Mouse (Mus musculus): ENCODE measurements around the gene Rps9. TPM values are rescaled to one million over a fixed set of nuclear protein-coding genes. Genes with fewer than 3 reads are reported as not detected.
"Not testable (repeated sequence)": the region's sequence is repeated elsewhere in the genome, so short reads cannot be mapped to it uniquely, and the experiment has no call there.

The Rps9 gene
- total RNA-seq, 2 experiments from 2014 or later: 230 to 418 TPM

DNA sequence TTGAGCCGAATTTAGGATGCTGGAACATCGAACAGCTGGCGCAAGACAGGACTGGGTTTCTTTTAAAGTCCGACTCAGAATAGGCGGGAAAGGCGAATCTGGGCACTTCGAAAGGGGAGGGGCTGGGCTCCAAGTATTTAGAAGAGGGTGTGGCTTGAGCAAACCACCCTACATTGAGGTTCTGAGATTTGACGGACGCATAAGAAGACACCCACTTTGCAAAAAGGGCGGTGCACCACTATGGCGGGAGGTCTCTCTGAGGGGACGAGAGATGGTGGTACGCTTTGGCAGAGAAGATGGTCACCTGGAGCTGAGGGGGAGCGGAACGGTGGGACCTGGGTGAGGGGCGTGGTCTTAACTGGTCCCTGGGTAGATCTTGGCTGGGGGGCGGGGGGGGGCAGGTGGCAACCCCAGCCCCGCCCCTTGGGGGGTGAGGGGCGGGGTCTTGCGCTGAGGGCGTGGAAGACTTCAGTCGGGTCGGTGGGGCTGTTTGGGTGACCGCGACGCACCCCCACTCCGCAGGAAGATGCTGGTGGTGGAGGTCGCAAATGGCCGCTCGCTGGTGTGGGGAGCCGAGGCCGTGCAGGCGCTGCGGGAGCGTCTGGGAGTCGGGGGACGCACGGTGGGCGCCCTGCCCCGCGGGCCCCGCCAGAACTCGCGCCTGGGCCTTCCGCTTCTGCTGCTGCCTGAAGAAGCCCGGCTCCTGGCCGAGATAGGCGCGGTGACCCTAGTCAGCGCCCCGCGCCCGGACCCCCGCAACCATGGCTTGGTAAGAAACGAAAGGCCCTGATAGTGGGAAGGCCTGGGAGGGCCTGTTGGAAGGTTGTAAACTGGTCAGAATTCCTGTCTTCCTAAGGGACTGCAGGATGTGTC lies 9.5 kb upstream of the Rps9 start:
- ATAC-seq (replicated peaks; ENCODE audit: low FRiP score, poor library complexity, severe bottlenecking): no peak

DNA sequence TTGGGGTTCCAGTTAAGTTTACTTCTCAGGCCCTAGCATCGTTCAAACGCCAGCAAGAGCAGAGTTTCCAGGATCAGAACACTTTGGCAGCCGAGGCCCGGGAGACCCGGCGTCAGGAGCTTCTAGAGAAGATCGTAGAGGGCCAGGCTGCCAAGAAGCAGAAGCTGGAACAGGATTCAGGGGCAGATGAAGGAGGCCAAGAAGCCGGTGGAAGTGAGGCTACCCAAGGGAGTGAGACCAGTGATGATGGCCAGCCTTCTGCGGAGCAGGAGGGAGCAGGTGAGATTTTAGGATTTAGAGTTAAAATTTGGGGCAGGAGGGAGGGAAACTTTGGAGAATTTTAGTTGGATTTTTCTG lies 8.9 kb upstream of the Rps9 start:
- ATAC-seq (replicated peaks; ENCODE audit: low FRiP score, poor library complexity, severe bottlenecking): not testable (repeated sequence)

DNA sequence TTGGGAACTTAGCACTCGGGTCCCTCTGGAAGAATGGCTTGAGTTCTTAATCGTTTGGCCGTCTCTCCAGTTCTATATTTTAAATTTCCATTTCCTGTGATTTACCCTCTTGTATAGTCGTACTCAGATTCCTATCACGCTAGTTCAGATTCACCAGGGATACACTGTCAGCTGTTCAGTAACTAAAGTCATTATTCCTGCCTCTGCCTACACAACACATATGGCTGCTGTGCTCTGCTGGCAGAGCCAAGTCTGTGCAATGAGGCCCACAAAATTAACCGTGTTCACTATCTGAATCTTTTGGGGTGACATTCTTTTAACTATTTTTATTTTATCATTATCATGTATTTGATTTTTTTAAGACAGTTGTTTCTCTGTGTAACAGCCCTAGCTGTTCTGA lies 5.3 kb upstream of the Rps9 start:
- ATAC-seq (replicated peaks; ENCODE audit: low FRiP score, poor library complexity, severe bottlenecking): no peak

DNA sequence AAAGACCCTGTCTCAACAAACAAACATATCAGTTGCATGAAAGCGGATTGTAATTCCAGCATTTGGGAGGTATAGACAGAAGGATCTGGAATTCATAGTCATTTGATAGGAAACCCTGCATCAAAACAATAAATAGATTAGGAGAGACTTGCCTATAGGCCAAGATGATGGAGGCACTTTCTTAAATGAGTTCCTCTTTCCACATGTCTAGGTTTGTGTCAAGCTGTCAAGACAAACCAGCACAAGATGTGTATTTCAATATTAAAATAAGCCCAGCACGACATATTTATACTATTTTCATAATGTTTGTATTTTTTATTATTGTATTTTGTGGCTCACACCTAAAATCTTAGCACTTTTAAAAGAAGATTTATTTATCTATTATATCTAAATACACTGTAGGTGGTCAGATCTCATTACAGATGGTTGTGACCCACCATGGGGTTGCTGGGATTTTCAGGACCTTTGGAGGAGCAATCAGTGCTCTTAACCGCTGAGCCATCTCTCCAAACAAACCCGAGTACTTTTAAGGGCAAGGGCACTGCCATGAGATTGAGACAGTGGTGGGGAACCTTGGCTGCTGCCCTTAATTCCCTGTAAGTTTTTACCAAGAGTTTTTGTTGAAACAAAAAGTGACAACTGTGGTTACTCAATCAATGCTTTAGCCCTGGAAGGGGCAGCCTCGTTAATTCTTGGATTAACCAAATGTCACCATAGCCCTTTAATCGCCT lies 480 bp upstream of the Rps9 start:
- ATAC-seq (replicated peaks; ENCODE audit: low FRiP score, poor library complexity, severe bottlenecking): peak; percentile 17

DNA sequence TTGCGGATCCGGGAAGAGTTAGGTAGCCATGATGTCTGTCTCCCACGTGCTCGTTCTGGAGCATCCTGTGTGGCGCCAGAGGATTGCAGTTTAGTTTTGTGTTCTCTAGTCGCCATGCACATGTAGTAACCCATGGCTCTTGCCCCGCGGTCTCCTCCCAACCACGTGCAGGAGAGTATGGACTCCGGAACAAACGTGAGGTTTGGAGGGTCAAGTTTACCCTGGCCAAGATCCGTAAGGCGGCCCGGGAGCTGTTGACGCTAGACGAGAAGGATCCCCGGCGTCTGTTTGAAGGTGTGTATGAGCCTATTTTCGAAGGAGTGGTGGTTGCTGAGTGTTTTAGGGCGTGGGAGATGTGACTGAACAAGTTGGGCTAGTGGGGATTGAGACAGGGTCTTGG lies 682 bp downstream of the Rps9 start:
- ATAC-seq (replicated peaks; ENCODE audit: low FRiP score, poor library complexity, severe bottlenecking): peak; percentile 67

DNA sequence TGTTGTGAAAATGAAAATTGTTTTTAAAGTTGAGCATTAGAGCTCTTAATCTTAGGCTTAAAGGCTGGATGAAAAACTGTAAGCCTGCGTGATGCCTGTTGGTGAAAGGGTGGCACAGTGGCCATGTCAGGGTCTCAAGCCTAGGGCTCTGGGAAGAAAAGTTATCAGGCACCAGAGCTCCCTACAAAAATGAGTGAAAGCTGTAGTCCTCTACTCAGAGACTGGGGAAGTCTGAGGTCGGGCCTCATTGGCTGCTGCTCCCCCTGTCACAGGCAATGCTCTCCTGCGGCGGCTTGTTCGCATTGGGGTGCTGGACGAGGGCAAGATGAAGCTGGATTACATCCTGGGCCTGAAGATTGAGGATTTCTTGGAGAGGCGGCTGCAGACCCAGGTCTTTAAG lies 1.7 kb downstream of the Rps9 start:
- ATAC-seq (replicated peaks; ENCODE audit: low FRiP score, poor library complexity, severe bottlenecking): not testable (repeated sequence)

DNA sequence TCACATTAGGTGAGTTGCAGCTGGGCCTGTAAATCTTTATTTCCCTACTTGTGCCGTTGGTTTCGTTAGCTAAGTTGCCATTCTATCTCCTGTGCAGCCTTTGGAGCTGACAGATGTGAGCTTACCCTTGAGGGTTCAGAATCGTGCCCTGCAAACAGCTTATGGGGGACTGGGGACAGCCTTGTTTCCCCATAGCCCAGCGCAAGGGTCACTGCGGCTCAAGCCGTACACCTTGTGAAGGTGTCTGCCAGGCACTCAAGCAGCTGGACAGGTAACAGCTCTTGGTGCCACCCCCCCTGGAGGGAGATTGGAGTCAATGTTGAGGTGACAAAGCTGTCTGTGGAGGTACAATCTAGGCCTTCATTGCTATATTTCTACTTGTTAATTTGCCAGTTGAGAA lies 2.1 kb downstream of the Rps9 start:
- ATAC-seq (replicated peaks; ENCODE audit: low FRiP score, poor library complexity, severe bottlenecking): no peak

DNA sequence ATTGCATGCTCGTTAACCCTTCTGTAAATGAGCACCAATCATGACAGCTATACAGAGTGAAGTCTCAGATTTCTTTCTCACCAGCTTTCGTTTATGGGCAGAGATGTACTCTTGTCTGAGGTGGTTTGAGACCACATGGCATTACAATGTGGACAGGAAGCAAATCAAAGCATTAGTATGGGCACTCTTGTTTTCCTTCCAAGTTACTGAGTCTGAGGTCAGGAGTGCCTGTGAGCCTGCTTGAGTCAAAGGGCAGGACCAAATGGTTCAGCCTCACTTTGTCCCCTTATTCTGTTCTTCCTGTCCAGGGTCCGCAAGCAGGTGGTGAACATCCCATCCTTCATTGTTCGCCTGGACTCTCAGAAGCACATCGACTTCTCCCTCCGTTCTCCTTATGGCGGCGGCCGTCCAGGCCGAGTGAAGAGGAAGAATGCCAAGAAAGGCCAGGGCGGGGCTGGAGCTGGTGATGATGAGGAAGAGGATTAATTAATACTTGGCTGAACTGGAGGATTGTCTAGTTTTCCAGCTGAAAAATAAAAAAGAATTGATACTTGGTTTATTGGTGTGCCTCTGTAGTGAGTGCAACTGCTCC lies 2.6 kb downstream of the Rps9 start:
- no peak for ATAC-seq (replicated peaks; ENCODE audit: low FRiP score, poor library complexity, severe bottlenecking)

DNA sequence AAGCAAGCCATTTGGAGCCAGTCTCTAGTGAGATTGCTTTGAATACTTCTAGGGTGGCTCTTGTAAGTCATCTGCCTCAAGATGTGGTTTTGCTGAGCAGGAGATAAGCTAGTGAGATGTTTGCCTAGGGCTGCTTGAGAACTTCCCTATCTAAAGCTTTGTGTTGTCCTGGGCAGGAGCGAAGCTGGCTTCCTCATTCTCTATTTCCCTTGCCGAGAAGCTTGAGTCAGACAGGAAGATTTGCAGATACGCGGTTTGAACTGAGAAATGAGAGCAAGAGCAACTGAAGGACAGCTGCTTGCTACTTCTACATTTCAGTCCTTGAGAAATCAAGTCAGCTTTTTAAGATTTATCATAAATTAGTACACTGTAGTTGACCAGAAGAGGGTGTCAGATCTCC lies 3.2 kb downstream of the Rps9 start:
- ATAC-seq (replicated peaks; ENCODE audit: low FRiP score, poor library complexity, severe bottlenecking): no peak

DNA sequence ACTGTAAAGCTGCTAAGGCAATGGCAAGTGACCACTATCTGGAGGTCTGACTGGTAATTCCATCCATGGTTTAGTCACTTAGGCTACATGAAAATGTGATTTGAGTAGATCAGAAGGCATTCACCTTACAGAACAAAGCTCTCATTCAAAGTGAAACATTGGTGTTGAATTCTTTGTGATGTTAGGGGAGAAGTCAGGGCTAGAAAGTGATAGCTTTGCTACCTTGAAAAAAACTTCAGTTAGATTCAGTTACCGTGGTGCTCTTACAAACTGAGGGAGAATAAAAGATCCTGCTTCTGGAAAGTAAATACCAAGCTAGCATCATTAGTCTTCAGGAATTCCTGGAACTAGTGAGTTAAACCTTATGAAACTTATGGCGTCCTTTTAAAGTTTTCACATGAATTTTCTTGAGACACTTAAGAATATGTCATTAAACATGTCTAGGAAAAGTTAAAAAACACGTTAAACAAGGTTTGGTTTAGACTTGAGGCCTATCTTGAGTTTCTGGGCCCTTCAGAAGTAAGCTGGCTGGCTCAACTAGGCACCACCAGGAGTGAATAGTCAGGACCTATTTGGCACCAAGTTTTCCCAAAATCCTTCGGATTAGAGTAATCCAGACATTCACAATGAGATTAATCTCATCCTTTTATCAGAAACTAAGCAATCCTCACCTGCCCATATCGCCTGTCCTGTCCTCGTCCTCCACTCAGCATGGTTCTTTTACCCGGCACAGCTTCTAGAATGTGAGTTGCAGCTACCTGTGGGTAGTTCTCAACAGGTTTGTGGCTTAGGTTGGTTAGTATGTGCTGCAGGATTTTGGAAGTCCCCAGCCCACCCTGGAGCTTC lies 4.0 kb downstream of the Rps9 start:
- ATAC-seq (replicated peaks; ENCODE audit: low FRiP score, poor library complexity, severe bottlenecking): no peak

DNA sequence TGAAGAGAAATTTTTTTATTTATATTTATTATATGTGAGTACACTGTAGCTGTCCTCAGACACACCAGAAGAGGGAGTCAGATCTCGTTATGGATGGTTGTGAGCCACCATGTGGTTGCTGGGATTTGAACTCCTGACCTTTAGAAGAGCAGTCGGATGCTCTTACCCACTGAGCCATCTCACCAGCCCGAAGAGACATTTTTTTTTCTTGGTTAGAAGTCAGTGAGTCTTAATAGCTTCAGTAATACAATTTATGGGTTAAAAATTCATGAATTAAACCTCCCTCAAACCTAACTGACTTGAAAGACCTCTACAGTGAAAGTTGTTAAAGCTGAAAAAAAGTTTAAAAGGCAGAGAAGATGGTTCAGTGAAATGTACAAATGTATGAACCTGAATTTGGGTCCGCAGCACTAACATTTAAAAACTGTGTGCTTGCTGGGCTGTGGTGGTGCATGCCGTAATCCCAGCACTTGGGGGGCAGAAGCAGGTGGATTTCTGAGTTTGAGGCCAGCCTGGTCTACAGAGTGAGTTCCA lies 4.7 kb downstream of the Rps9 start:
- not testable (repeated sequence) for ATAC-seq (replicated peaks; ENCODE audit: low FRiP score, poor library complexity, severe bottlenecking)

DNA sequence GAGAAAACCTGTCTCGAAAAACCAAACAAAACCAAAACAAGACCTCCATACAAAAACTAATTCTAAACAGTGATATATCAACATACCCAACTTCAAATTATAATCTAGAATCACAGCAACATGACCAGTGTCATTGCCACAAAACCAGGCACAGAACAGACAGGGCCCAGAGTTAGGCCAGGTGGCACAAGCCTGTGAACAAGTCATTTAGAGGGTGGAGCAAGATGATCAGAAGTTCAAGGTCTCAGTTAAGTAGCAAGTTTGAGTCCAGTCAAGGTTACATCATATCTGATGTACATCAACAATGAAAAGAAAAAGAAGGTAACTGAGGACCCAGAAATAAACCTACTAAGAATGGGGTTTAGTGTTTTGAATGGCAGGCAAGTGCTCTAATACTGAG lies 5.2 kb downstream of the Rps9 start:
- ATAC-seq (replicated peaks; ENCODE audit: low FRiP score, poor library complexity, severe bottlenecking): no peak

DNA sequence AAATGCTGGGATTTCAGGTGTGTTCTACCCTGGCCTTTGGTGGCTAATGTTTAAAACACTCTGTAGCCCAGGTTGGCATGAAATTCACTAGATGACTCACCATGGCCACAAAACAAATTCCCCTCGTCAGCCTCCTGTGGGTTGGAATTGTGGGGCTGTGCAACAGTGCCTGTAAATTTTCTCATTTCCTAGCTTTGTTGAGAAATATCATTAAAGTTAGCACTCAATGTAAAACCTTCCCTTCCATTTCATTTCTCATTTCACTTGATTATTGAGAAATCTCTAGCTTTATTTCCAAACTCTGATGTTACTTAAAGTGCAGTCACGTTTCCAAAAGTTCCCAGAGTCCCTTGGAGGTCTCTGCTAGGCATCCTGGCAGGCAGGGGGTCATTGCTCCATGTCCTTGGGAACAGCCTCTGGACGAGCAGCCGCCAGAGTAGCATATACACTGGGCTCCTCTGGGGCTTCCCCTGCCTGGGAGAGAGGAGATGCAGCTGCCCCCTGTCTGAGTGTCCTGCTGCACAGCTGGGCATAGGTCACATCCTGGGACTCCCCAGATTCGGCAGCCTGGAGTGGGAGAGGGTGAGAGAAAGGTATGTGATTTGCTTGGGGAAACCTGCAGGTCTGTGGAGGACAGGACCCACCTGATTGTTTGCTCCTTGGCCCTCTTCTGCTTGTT lies 8.6 kb downstream of the Rps9 start:
- ATAC-seq (replicated peaks; ENCODE audit: low FRiP score, poor library complexity, severe bottlenecking): no peak

DNA sequence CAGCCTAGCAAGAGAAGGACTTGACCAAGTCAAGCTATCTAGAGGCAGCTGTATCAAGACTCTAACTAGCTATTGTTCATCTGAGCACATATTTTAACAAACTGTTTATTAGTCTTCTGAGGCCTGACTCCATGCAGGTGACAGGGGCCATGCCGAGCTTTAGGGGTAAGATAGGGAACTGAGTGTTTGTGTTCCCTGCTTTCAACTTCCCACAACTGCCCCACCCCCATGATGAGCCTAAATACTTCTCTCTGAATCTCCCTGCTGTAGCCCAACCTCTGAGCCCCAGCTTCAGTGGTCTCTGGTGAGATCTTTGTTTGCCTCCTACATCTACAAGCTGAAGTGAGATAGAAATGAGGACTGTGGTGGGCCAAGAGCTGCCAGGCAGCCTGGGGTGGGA lies 11.5 kb downstream of the Rps9 start:
- 0 out of 2 replicates have a peak, but pooled peaks have one; percentile 43 for ATAC-seq (replicated peaks; ENCODE audit: low FRiP score, poor library complexity, severe bottlenecking)

DNA sequence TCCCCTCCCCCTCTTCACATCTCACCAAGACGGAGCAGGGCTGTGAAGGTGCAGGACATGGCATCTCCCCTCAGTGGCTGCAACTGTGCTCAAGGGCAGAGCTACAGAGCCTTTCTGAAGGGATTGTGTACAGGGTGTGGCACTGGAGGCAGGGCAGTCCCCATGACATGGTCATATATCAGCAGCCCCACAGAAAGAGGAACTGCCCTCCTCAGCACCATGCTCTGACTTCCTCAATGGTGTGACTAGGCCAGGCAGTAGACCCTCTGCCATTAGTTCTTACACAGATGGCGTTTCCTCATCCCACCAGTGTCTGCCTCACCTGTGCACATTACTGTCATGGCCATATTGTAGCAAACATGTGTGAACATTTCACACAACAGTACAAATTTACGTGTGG lies 16.5 kb downstream of the Rps9 start, which contains the start of gene Pirb:
Gene Pirb, minus strand, starts transcription at position 124 of the 400 bp plus-strand sequence.
- ATAC-seq (replicated peaks; ENCODE audit: low FRiP score, poor library complexity, severe bottlenecking): not testable (repeated sequence)

DNA sequence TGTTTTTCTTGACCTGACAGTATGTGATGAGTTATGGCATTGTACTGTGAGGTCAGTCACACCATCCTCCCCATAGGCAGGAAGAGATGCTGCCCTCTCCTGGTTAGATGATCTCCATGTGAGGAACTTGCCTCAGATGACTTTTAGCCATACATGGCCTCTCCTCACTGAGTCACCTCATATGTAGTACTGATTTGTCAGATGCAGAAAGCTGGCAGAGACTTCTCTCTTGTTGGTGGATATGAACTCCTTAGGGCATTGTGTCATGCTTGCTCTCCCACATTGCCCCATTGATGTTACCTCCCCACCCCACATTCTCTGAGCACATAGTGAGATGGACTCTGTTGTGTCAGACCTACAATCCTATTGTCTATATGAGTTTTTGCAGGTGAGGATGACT lies 21.7 kb downstream of the Rps9 start:
- ATAC-seq (replicated peaks; ENCODE audit: low FRiP score, poor library complexity, severe bottlenecking): not testable (repeated sequence)

DNA sequence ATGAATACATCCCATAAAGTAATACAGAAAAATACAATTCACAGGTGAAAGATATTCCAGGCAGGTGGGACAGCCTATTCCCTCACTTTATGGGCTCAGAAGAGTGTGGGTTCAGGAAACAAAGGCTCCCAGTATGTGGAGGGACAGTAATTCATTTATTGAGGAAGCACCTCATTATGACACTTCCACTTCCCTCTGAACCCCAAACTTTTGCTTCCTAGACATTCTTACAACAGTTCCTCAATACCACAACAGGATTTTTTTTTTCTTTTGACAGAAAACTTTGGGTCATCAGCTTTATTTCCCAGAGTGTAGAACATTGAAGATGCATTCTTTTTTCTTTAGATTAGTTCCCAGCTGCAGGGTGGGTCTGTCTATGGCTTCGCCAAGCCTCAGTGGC lies 28.9 kb downstream of the Rps9 start:
- ATAC-seq (replicated peaks; ENCODE audit: low FRiP score, poor library complexity, severe bottlenecking): not testable (repeated sequence)
